In genomic region chr4:140248396-140248795, GRCm38 (mm10) we compare ENCODE assay signal across 18 mouse cellular contexts.
DNase-seq lines count a peak whose midpoint lies in the region.
"Had no signal": no experiment of that assay in that cellular context is flagged by ENCODE, and none has a peak within 500 bp of the region (broad histone marks: within the 10 kb centered on the region; RNA-seq: fewer than 3 reads in every experiment).

No protein-coding gene starts in this region.

- DNase-seq in cerebellum, adult 11-12 months, result peak; percentile 65
- DNase-seq in cerebellum, postnatal 36 days, result no peak
- peak; percentile 49 for DNase-seq in cerebellum, postnatal 10 days
- DNase-seq in cerebellum, postnatal 4 days (ENCODE audit: low spot score in 2 of 2), result no peak
- DNase-seq in retina, postnatal 1 day, result peak; percentile 40
- DNase-seq in retina, embryonic 14.5 days (ENCODE audit: low spot score), result no peak
- peak; percentile 89 for DNase-seq in ZHBTc4 (ENCODE audit: low read depth, low spot score)
- DNase-seq in right cerebral cortex, postnatal 25 days, result no peak
- DNase-seq: adrenal gland, adult 8-10 months; adrenal gland, postnatal 25 days; cerebellum, adult 8-10 months; gastrocnemius, postnatal 10 days; gastrocnemius, postnatal 36 days; heart, adult 2 months; heart, postnatal 14 days; heart, postnatal 4 days; kidney, adult 18-20 months; kidney, adult 9 months had no signal

Comparison
In these comparisons a context has a peak if more than half of its experiments do, and no peak if none do; other contexts are left out.
1. DNase-seq: peak in cerebellum, adult 11-12 months (single experiment), cerebellum, postnatal 10 days (2 of 2), retina, postnatal 1 day (single experiment) and ZHBTc4 (single experiment); none in cerebellum, postnatal 36 days (0 of 2), cerebellum, postnatal 4 days (0 of 2), retina, embryonic 14.5 days (single experiment) and right cerebral cortex, postnatal 25 days (single experiment).